Mouse (Mus musculus) spleen, adult 2 months (tissue): Measurements from ENCODE around the gene Kctd21. TPM values are rescaled to one million over a fixed set of nuclear protein-coding genes. Genes with fewer than 3 reads are reported as not detected.

Experiments used
- DNase-seq, 2 experiments: peaks; one replicate each; pipeline versions ENCODE4 v3.0.0 to v3.0.0-alpha.2; 2012 to 2021; ENCODE audit warnings: low spot score in 2 of 2, low read depth in 1 of 2
- H3K27ac ChIP-seq: fragments of 200-500 bp; 2 replicates; pipeline ENCODE4 v1.5.1; 2012; ENCODE audit warnings: low read length, inconsistent platforms; ENCODE audit not compliant: insufficient read depth
- H3K27me3 ChIP-seq: fragments of 200-500 bp; 2 replicates; pipeline ENCODE4 v1.6.1; 2012; ENCODE audit warnings: mild to moderate bottlenecking, moderate library complexity, low read length, inconsistent platforms; ENCODE audit not compliant: control insufficient read depth, insufficient read depth
- H3K36me3 ChIP-seq: fragments of 200-500 bp; 2 replicates; pipeline ENCODE4 v1.6.1; 2012; ENCODE audit warnings: mild to moderate bottlenecking, low read length, inconsistent platforms; ENCODE audit not compliant: control insufficient read depth, insufficient read depth
- H3K4me1 ChIP-seq: fragments of 200-500 bp; 2 replicates; pipeline ENCODE4 v1.6.1; 2011; ENCODE audit warnings: inconsistent platforms; ENCODE audit not compliant: control insufficient read depth, insufficient read depth, insufficient read length
- H3K4me3 ChIP-seq: fragments of 200-500 bp; 2 replicates; pipeline ENCODE4 v1.5.1; 2011; ENCODE audit warnings: mild to moderate bottlenecking, inconsistent platforms; ENCODE audit not compliant: insufficient read depth, insufficient read length; ENCODE audit errors: extremely low read depth
- CTCF ChIP-seq: fragments of 200-500 bp; IDR thresholded peaks from 2 replicates; pipeline ENCODE4 v1.5.1; 2011; ENCODE audit warnings: mild to moderate bottlenecking, inconsistent platforms; ENCODE audit not compliant: insufficient read depth, insufficient read length, insufficient replicate concordance; ENCODE audit errors: extremely low read depth
- POLR2A ChIP-seq: fragments of 200-500 bp; IDR thresholded peaks from 2 replicates; pipeline ENCODE4 v1.6.1; 2011; ENCODE audit warnings: low read depth, low read length, inconsistent platforms
- WGBS: fragments of 180-500 bp; shearing (Covaris S2); methylation state at CpG from one replicate; pipeline ENCODE4 v1.1.7; 2018; 5-methylcytosine and 5-hydroxymethylcytosine counted together
- polyA plus RNA-seq: library from polyadenylated mRNA; depleted of rRNA; stranded (reverse); fragments of >200 nt; gene quantifications from 2 replicates; pipeline ENCODE4 v1.2.3, GENCODE M21; 2012

Kctd21 gene
- polyA plus RNA-seq, 1 experiment, result 2.8 TPM

DNA sequence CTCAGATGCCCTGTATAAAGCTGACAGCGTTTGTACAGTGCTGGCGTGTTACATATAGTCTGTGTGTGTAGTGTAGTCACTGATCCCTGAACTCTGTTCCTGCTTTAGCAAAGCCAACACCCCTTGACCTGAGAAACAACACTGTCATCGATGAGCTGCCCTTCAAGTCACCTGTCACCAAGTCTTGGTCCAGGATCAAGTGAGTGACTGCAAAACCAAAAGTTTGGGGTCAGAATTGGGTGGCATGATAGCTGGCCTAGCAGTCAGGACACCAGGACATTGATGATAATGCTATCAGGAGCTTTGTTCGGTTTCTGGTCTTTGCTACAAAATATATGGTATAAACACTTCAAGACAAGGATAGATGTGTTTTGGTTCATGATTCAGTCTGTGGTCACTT is 29.9 kb upstream of the Kctd21 start:
- 91% methylated on average over 4 of the region's 4 CpGs for WGBS
- no peak overlapping the region for H3K4me3 ChIP-seq
- no peaks in the 10 kb centered on the region for H3K36me3 ChIP-seq
- no peak overlapping the region for H3K27ac ChIP-seq
- TF ChIP-seq CTCF, result no peak
- TF ChIP-seq POLR2A, result no peak
- H3K4me1 ChIP-seq, result no peaks in the 10 kb centered on the region
- no peaks in the 10 kb centered on the region for H3K27me3 ChIP-seq
- DNase-seq, result no peak

GRCm38 (mm10) chr7:97302876-97303275 is 29.3 kb upstream of the Kctd21 start:
- no peaks in the 10 kb centered on the region for H3K36me3 ChIP-seq
- no peaks in the 10 kb centered on the region for H3K4me1 ChIP-seq
- no peak overlapping the region for H3K4me3 ChIP-seq
- DNase-seq, result no peak
- H3K27me3 ChIP-seq, result no peaks in the 10 kb centered on the region
- 90% methylated on average over 4 of the region's 4 CpGs for WGBS
- TF ChIP-seq CTCF (no peak), POLR2A (no peak)
- no peak overlapping the region for H3K27ac ChIP-seq

GRCm38 (mm10) chr7:97303614-97304013 is 28.5 kb upstream of the Kctd21 start:
- Histone ChIP-seq H3K36me3 (no peaks in the 10 kb centered on the region), H3K27me3 (no peaks in the 10 kb centered on the region), H3K27ac (no peak overlapping the region), H3K4me1 (no peaks in the 10 kb centered on the region), H3K4me3 (no peak overlapping the region)
- no peak for TF ChIP-seq POLR2A
- no peak for TF ChIP-seq CTCF
- 85% methylated on average over 2 of the region's 2 CpGs for WGBS
- no peak for DNase-seq

- no peak overlapping the region for H3K4me3 ChIP-seq
- H3K36me3 ChIP-seq, result no peaks in the 10 kb centered on the region
- H3K27me3 ChIP-seq, result no peaks in the 10 kb centered on the region
- DNase-seq, result no peak
- H3K27ac ChIP-seq, result no peak overlapping the region
- no peaks in the 10 kb centered on the region for H3K4me1 ChIP-seq
- no peak for TF ChIP-seq POLR2A
- TF ChIP-seq CTCF, result no peak
These were observed 27.7 kb upstream of the Kctd21 start for GRCm38 (mm10) chr7:97304471-97304870.

DNA sequence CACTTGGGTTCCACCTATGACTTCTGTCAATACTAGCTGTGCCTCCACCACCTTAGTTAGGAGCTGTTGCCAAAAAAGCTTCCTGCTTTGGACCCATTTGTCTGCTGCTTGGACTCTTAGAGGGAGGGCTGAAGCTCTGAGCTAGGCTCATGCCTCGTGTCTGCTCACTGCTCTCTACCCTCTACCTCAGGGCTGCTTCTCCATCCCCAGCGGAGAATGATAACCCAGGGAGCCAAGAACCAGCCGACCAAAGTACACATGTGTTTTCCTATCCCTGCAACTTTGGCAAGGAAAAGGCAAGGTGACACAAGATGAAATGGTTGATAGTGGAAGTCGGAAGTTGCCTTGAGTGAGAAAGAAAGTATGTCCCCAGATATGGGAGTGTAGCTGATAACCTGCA is 26.9 kb upstream of the Kctd21 start:
- TF ChIP-seq CTCF (no peak), POLR2A (no peak)
- Histone ChIP-seq H3K27me3 (no peaks in the 10 kb centered on the region), H3K4me3 (no peak overlapping the region), H3K4me1 (no peaks in the 10 kb centered on the region), H3K36me3 (0 out of 2 replicates have a peak, but pooled peaks cover 2% of the 10 kb centered on the region), H3K27ac (no peak overlapping the region)
- 86% methylated on average over 4 of the region's 4 CpGs for WGBS
- no peak for DNase-seq

DNA sequence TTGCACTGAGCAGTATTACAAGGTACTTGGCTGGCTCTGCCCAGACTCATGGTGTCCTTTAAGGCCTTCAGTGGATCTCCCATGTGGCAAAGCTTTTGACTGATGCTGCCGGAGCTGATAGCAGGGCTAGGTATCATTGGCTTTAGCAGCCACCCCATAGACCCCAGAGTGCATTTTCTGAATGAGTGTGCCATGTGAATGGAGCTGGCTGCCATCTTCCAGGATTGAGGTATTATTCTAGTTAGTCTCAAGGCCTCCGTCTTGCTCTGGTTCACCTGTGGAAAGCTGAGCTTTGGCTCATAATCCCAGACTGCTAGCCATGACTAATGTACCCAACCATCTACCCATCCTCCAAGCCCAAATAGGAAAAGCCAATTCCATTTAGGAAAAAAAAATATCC is 25.3 kb upstream of the Kctd21 start:
- TF ChIP-seq CTCF, result no peak
- TF ChIP-seq POLR2A, result no peak
- Histone ChIP-seq H3K4me1 (no peaks in the 10 kb centered on the region), H3K27me3 (no peaks in the 10 kb centered on the region), H3K27ac (no peak overlapping the region), H3K4me3 (no peak overlapping the region), H3K36me3 (peaks cover 2% of the 10 kb centered on the region; the same call in 1 of the 2 replicates)
- no peak for DNase-seq
- WGBS, result 91% methylated on average over 2 of the region's 2 CpGs

- Histone ChIP-seq H3K4me3 (no peak overlapping the region), H3K27ac (no peak overlapping the region), H3K36me3 (peaks cover 4% of the 10 kb centered on the region), H3K27me3 (no peaks in the 10 kb centered on the region), H3K4me1 (no peaks in the 10 kb centered on the region)
- 92% methylated on average over 1 of the region's 1 CpGs for WGBS
- TF ChIP-seq CTCF (no peak), POLR2A (no peak)
- DNase-seq, result no peak
These were observed 24.6 kb upstream of the Kctd21 start for GRCm38 (mm10) chr7:97307546-97307945.
